Mouse (Mus musculus): Measurements from ENCODE around the gene Tmem38a. TPM values are rescaled to one million over a fixed set of nuclear protein-coding genes. Genes with fewer than 3 reads are reported as not detected.

Tmem38a gene
- 0.87 to 3.3 TPM (median 0.96 TPM) in 4 replicates for total RNA-seq (2023; ENCODE audit: inconsistent age)

DNA sequence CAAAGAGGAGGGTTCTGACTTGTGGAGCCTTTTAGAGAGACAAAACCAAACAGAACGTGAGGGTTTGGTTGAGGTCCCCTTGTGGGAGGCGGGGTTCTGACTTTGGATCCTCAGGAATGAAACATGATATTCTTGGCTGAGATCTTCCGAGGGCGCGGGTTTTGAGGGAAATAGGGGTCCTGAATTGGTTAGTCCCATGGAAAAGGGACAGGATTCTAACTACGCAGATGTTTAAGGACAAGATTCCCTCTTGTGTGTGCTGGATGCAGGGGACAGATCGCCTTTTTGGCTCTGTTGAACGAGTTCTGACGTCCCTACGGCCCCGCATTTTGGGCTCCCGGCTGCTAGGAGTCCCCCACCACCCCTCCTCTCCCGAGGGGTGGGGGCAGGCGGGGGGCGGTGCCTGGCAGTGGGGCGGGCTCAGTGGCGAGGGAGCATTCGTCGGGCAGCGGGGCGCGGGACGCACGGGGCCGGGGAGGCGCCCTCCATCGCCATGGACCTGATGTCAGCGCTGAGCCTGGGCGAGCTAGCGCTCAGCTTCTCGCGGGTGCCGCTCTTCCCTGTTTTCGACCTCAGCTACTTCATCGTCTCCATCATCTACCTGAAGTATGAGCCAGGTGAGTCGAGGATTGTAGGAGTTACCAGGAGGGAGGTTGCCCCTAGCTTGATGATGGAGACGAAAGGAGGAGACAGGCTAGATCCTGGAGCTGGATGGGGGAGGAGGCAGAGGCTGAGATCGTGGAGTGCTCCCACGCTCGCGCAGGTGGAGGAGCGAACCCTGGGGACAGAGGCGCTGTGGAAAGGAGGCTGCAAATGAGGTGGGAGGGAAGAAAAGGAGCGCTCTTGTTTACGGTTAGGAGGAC is at the start of gene Tmem38a:
Tmem38a (plus strand) TSS at position 445 of the 863 bp plus-strand sequence.

DNA sequence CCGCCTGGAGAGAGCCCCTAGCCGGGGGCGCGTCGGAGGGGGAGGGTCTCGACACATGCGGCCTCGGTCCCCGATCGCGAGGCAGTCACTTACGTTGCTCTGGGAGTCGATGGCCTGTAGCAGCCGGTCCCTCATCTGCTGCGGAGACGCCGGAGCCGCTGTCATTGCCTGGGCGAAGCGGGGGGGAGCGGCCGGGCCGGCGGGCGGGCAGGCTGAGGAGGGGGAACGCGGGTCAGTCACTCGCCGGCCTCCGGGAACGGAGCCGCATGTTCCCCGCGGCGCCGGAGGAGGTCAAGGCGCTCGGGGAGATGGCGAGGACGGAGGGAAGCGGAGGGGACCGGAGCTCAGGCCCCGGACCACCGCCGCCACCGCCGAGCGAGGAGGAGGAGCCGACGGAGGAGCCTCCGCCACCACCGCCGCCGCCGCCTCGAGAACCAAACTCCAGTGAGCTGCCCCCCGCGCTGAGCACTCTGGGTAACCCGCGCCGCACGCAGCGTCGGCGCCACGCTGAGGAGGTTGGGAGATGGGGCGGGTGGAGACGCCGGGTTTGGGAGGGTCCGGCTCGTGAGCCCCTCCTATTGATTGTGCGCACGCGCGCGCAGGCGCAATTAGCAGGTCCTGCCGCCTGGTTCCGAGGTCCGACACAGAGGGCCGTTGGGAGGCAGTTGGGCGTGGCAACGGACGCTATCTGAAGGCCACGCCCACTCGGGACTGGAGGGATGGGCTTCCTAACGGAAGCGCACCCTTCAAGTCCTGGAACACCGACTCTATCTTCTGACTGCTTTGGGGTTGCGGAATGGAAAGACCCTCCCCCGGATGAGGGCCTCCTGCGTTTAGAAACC is 23.8 kb upstream of the Tmem38a start, which contains the start of gene Med26:
Med26 (minus strand) TSS at position 469 of the 842 bp plus-strand sequence.

DNA sequence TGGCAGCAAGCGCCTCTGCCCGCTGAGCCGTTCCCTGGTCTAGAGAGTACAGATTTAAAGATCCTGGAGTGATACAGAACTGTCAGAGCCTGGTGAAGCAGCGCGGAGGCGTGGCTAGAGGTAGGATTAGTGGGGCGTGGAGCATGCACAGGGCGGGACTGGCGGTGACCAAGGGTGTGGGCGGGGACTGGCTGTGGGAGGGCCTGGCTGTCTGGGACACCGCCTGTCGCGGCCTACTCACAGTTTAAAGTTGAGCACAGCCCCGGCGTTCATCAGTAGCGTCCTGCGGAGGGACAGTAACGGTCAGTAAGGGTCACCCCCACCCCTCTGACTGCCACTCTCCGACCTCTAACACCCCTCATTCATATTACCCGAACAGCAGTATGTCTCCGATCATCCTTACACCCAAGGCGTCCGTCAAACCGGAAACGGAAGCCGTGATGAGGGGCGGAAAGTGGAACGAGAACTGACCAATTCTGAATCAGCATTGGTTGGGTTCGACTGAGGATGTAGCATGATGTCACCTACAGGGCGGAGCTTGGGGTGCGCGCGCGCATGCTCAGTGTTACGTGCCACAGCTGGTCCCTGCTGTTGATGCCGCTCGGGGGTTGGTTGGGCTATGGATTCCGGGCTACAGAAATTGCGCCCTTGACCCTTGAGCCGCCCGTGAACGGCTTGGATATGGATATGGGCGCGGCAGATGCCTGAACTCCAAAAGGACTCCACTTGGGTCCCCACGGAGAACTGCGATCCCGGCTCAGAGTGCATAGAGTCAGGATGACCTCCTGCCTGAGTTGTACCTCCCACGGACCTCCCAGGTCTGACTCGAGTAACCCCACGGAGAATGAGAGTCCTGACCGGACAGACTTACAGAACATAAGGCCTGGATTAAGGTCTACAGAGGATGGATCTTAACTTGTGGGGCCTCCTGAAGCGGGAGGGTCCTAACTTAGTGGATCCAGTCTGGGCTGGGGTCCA is 933 bp upstream of the Tmem38a start, which contains the start of gene Smim7:
Smim7 (minus strand) TSS at position 456 of the 978 bp plus-strand sequence.

Other genes with a start within 250 kb of the Tmem38a start
- 89.0 to 108 TPM (median 102 TPM) in 4 replicates for gene Eps15l1, start 150.6 kb upstream of the Tmem38a start, total RNA-seq (2023; ENCODE audit: inconsistent age)
- gene Calr3, start 128.2 kb upstream of the Tmem38a start, total RNA-seq (2023; ENCODE audit: inconsistent age), result 0.39 to 0.51 TPM in 2 of 4 replicates, not detected in the others
- gene 1700030K09Rik, start 128.2 kb upstream of the Tmem38a start, total RNA-seq (2023; ENCODE audit: inconsistent age), result 28.2 to 37.2 TPM (median 35.7 TPM) in 4 replicates
- 118 to 152 TPM (median 126 TPM) in 4 replicates for gene Cherp, start 96.8 kb upstream of the Tmem38a start, total RNA-seq (2023; ENCODE audit: inconsistent age)
- 63.5 to 70.0 TPM (median 67.4 TPM) in 4 replicates for gene Slc35e1, start 79.4 kb upstream of the Tmem38a start, total RNA-seq (2023; ENCODE audit: inconsistent age)
- gene Med26, start 23.8 kb upstream of the Tmem38a start, total RNA-seq (2023; ENCODE audit: inconsistent age), result 18.7 to 21.2 TPM (median 19.7 TPM) in 4 replicates
- gene Smim7, start 967 bp upstream of the Tmem38a start, total RNA-seq (2023; ENCODE audit: inconsistent age), result 156 to 184 TPM (median 168 TPM) in 4 replicates
- 0.06 TPM in 1 of 4 replicates, not detected in the others for gene Nwd1, start 74.7 kb downstream of the Tmem38a start, total RNA-seq (2023; ENCODE audit: inconsistent age)
- gene Sin3b, start 151.2 kb downstream of the Tmem38a start, total RNA-seq (2023; ENCODE audit: inconsistent age), result 142 to 155 TPM (median 143 TPM) in 4 replicates
- 0.57 to 1.4 TPM (median 0.98 TPM) in 4 replicates for gene F2rl3, start 189.8 kb downstream of the Tmem38a start, total RNA-seq (2023; ENCODE audit: inconsistent age)